Mouse (Mus musculus): ENCODE data around the gene Cox20. TPM values are rescaled to one million over a fixed set of nuclear protein-coding genes. Genes with fewer than 3 reads are reported as not detected.
A peak's percentile ranks its signal among the peaks of the same experiment; 100 is the strongest.

Gene Cox20
- 9.9 and 15.3 TPM in 2 replicates for total RNA-seq (2012; rRNA removed)
- total RNA-seq (2014; rRNA removed) = 19.1 and 23.9 TPM in 2 replicates
- 21.2 and 26.0 TPM in 2 replicates for polyA plus RNA-seq (2012; ENCODE audit: insufficient read length, low read depth)

DNA sequence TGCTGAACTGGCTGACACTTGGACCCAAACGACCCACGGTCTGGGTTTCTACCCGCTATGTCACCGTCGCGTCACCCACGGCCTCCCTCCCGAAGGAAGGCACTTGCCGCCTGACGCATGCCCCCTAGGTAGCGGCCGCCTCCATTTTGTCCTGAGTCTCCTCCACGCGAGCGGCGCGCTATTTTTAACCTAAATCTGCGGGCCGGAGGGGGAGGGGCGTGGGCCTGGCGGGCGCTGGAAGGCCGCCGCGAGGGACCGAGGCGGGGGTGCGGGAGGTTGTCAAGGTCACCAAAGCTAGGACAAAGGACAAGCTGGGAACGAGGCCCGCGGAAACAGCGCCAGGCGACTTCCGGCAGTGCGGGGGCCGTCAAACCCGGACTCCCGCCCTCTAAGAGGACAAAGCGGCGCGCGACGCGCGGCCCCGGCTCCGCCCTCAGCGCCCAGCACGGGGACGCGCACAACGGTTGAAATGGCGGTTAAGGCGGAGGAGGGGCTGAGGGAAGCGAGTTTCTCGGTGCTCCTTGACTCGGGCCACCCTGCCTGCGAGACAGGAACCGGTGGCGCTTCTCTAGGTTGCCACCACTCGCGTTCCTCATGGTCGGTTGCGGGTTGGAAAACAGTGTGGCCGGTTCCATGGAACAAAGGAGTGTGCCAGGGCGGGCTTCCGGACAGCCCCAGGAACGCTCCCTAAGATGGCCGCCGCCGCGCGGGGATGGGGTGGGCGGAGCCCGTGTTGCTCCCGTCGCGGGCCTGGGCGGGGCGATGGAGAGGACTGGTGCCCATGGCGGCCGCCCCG, at the start of gene Cox20:
TSS of gene Cox20 (plus strand) at position 742 of the 796 bp plus-strand sequence.
- peak; percentile 93 for DNase-seq (ENCODE audit: extremely low read depth)
- H3K79me2 ChIP-seq (replicated peaks; ENCODE audit: control insufficient read depth, extremely low read depth, insufficient read depth, poor library complexity, severe bottlenecking) = peaks cover 21% of the 10 kb centered on the region
- peak within 1 kb of the TSS; percentile 84 for H3K27ac ChIP-seq (ENCODE audit: insufficient read depth, low read depth)
- H3K9me3 ChIP-seq (replicated peaks; ENCODE audit: low read length) = no peaks in the 10 kb centered on the region
- peak within 1 kb of the TSS; percentile 58 to 71 (median 63) for H3K4me3 ChIP-seq (replicated peaks in 1 of 3; ENCODE audit: low read depth in 2 of 3, low read length in 2 of 3, poor library complexity in 1 of 3)
- peak within 1 kb of the TSS; percentile 74 for H3K9ac ChIP-seq (ENCODE audit: insufficient read depth, low read depth)
- H3K4me2 ChIP-seq (ENCODE audit: insufficient read depth, low read depth, poor library complexity, severe bottlenecking) = peak within 1 kb of the TSS; percentile 90
- H3K4me1 ChIP-seq (ENCODE audit: control insufficient read depth in 1 of 2, insufficient read depth in 2 of 2) = peaks cover 4 to 40% of the 10 kb centered on the region in 2 experiments; a peak in 2 of 4 replicates
- dilution Hi-C loops (cut with MboI; ENCODE audit: extremely low pct_ligation_motif_present, extremely low pct_unique_long_range_greater_than_20kb, low sequenced_read_pairs) (no loop called here), in situ Hi-C loops (cut with MboI; ENCODE audit: low pct_ligation_motif_present, low pct_unique_long_range_greater_than_20kb, low sequenced_read_pairs) (no loop called here)
- H3K27me3 ChIP-seq (replicated peaks) = no peaks in the 10 kb centered on the region
- H3K36me3 ChIP-seq (replicated peaks in 1 of 2; ENCODE audit: control insufficient read depth in 1 of 2, insufficient read depth in 1 of 2, low read length in 1 of 2) = peaks cover 24 to 37% of the 10 kb centered on the region in 2 experiments
- TF ChIP-seq ZMIZ1 (IDR thresholded peaks at IDR 0.05; ENCODE audit: low read depth, low read length) = no peak
- no peak for TF ChIP-seq TCF12 (IDR thresholded peaks at IDR 0.05; ENCODE audit: low read depth, low read length)
- no peak for TF ChIP-seq SIN3A (IDR thresholded peaks at IDR 0.05; ENCODE audit: low read length)
- 0 out of 2 replicates have a peak, but pooled peaks have one; percentile 25 for TF ChIP-seq IRF4 (IDR thresholded peaks at IDR 0.05; ENCODE audit: low read depth, low read length)
- TF ChIP-seq POLR2AphosphoS2 (IDR thresholded peaks at IDR 0.05; ENCODE audit: low read depth, low read length) = 0 out of 2 replicates have a peak, but pooled peaks have one; percentile 83
- TF ChIP-seq MXI1 (IDR thresholded peaks at IDR 0.05; ENCODE audit: low read depth, low read length) = 0 out of 2 replicates have a peak, but pooled peaks have one; percentile 22
- TF ChIP-seq MAX (IDR thresholded peaks at IDR 0.05; ENCODE audit: low read length) = peak; percentile 11
- peak; percentile 70 for TF ChIP-seq POLR2A (IDR thresholded peaks at IDR 0.05; ENCODE audit: low read depth, low read length)
- peak; percentile 78 for TF ChIP-seq NRF1 (IDR thresholded peaks at IDR 0.05; ENCODE audit: low read depth, low read length)
- TF ChIP-seq CHD1 (IDR thresholded peaks at IDR 0.05; ENCODE audit: low read depth, low read length) = peak; percentile 33; the same call in 1 of the 2 replicates
- TF ChIP-seq NELFE (IDR thresholded peaks at IDR 0.05; ENCODE audit: low read depth, low read length) = peak; percentile 80

DNA sequence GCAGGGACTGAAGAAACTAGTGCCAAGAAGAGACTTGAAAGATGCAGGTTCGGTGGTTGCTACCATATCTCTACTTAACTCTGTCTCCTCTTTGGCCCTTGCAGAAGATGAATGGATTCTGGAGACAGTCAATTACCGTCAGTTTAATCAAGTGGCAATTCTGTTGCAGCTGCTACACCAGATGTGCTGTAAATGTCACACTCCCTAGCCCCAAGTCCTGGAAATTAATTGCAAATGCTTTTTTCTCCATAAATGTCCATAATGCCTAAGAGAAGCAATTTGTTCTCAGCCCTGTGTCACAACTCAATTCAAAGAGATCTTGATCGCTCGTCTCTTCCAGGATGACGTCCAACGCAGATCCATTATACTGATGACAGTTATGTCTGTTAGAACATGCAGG, 48.3 kb upstream of the Cox20 start:
- TF ChIP-seq SMC3 (IDR thresholded peaks at IDR 0.05; ENCODE audit: low read depth, low read length) (no peak), ZNF384 (IDR thresholded peaks at IDR 0.05; ENCODE audit: low read depth, low read length) (no peak), ZMIZ1 (IDR thresholded peaks at IDR 0.05; ENCODE audit: low read depth, low read length) (no peak), EP300 (IDR thresholded peaks at IDR 0.05; ENCODE audit: low read length) (no peak)
- no peaks in the 10 kb centered on the region for H3K36me3 ChIP-seq (replicated peaks in 1 of 2; ENCODE audit: control insufficient read depth in 1 of 2, insufficient read depth in 1 of 2, low read length in 1 of 2)
- H3K4me1 ChIP-seq (ENCODE audit: control insufficient read depth in 1 of 2, insufficient read depth in 2 of 2) = peaks cover 3 to 12% of the 10 kb centered on the region in 2 experiments; a peak in 2 of 4 replicates
- in situ Hi-C loops (cut with MboI; ENCODE audit: low pct_ligation_motif_present, low pct_unique_long_range_greater_than_20kb, low sequenced_read_pairs) (no loop called here), dilution Hi-C loops (cut with MboI; ENCODE audit: extremely low pct_ligation_motif_present, extremely low pct_unique_long_range_greater_than_20kb, low sequenced_read_pairs) (no loop called here)
- no peak overlapping the region for H3K9ac ChIP-seq (ENCODE audit: insufficient read depth, low read depth)
- H3K4me3 ChIP-seq (replicated peaks in 1 of 3; ENCODE audit: low read depth in 2 of 3, low read length in 2 of 3, poor library complexity in 1 of 3) = no peak overlapping the region
- DNase-seq (ENCODE audit: extremely low read depth) = no peak
- H3K79me2 ChIP-seq (replicated peaks; ENCODE audit: control insufficient read depth, extremely low read depth, insufficient read depth, poor library complexity, severe bottlenecking) = no peaks in the 10 kb centered on the region
- no peaks in the 10 kb centered on the region for H3K27me3 ChIP-seq (replicated peaks)
- H3K4me2 ChIP-seq (ENCODE audit: insufficient read depth, low read depth, poor library complexity, severe bottlenecking) = no peak overlapping the region
- peaks cover 7% of the 10 kb centered on the region for H3K9me3 ChIP-seq (replicated peaks; ENCODE audit: low read length)
- no peak overlapping the region for H3K27ac ChIP-seq (ENCODE audit: insufficient read depth, low read depth)

Data from CH12.LX (cell line).